Mouse (Mus musculus): ENCODE data around the gene Smpd4. TPM values are rescaled to one million over a fixed set of nuclear protein-coding genes. Genes with fewer than 3 reads are reported as not detected.

Gene Smpd4
- total RNA-seq, 2 experiments from 2014 or later: 10.8 to 11.2 TPM

DNA sequence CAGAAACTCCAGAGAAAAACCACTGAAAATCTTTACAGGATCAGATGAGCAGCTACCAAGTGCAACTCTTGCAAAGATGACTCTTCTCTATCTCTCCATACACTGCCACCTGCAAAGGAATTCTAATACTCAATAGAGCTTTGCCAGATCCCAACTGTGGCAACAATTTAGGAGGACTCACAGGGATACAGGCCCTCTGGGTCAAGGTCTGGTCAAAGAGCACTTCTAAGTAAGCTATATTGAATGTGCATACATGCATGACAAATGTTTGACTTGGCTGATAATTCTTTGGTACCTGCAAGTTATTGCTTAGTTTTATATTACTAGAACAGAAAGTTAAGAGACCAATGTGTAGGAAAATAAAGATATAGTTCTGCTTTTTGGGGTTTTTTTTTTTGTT is 46.4 kb downstream of the Smpd4 start:
- intact Hi-C loops (cut with DNase I): no loop called here
- TF ChIP-seq CTCF (IDR thresholded peaks at IDR 0.05): no peak
- Histone ChIP-seq H3K4me3 (no peak overlapping the region), H3K27ac (no peak overlapping the region)
- DNase-seq: no peak

DNA sequence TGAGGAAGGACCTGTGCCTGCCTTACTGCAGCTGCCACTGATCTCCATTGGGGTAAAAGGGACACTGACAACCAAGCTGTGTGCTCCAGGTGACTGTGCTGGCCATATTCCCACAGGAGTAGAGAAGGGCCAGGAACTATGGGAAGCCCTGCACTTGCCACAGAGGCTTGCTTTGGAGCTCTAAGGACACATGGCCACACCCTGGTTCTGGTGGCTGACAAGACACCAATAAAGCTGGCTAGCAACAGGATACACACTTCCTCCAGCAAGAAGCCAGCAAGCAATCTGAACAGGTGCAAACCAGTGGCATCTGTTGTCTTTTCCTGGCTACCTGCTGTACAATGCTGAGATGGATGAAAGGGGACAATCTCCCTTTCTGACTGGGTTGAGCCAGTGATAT is 50.7 kb downstream of the Smpd4 start:
- Histone ChIP-seq H3K27ac (no peak overlapping the region), H3K4me3 (no peak overlapping the region)
- intact Hi-C loops (cut with DNase I): no loop called here
- TF ChIP-seq CTCF (IDR thresholded peaks at IDR 0.05): no peak
- no peak for DNase-seq

Other genes with a start within 250 kb of the Smpd4 start
- gene Snap29, start 213.4 kb upstream of the Smpd4 start, total RNA-seq (2021): 10 to 100 TPM; 18.4 to 25.0 TPM
- 10 to 100 TPM; 20.2 to 24.3 TPM for gene Pi4ka, start 213.0 kb upstream of the Smpd4 start, total RNA-seq (2021)
- gene Crkl, start 167.4 kb upstream of the Smpd4 start, total RNA-seq (2021): 10 to 100 TPM; 21.6 to 28.3 TPM
- gene Aifm3, start 129.7 kb upstream of the Smpd4 start, total RNA-seq (2021): under 1 TPM in 1 of 2 experiments, not detected in 1; 0.08 TPM
- gene Lztr1, start 110.7 kb upstream of the Smpd4 start, total RNA-seq (2021): 10 to 100 TPM; 25.2 to 25.9 TPM
- gene Thap7, start 88.2 kb upstream of the Smpd4 start, total RNA-seq (2021): 10 to 100 TPM; 15.8 to 16.0 TPM
- 1 to 10 TPM; 1.6 to 1.8 TPM for gene Lrrc74b, start 58.1 kb upstream of the Smpd4 start, total RNA-seq (2021)
- gene P2rx6, start 57.5 kb upstream of the Smpd4 start, total RNA-seq (2021): 10 to 100 TPM in 1 of 2 experiments, 1 to 10 TPM in 1; 9.9 to 11.7 TPM
- under 1 TPM in 1 of 2 experiments, not detected in 1; 0.22 TPM for gene Slc7a4, start 36.1 kb upstream of the Smpd4 start, total RNA-seq (2021)
- under 1 TPM; 0.61 to 0.78 TPM for gene Ccdc74a, start 27.1 kb downstream of the Smpd4 start, total RNA-seq (2021)
- gene Med15, start 113.5 kb downstream of the Smpd4 start, total RNA-seq (2021): 10 to 100 TPM; 20.2 to 20.5 TPM
- gene Klhl22, start 140.3 kb downstream of the Smpd4 start, total RNA-seq (2021): 10 to 100 TPM; 20.5 to 23.6 TPM
- 1 to 10 TPM; 3.6 to 5.2 TPM for gene Scarf2, start 177.9 kb downstream of the Smpd4 start, total RNA-seq (2021)
- not detected for gene B830017H08Rik, start 213.8 kb downstream of the Smpd4 start, total RNA-seq (2021)
- 1 to 10 TPM; 1.3 to 2.1 TPM for gene Car15, start 219.0 kb downstream of the Smpd4 start, total RNA-seq (2021)

Data from gastrocnemius, adult 2 months (tissue).